Mouse (Mus musculus) neural tube, embryonic 15.5 days (tissue): ENCODE results near the gene Rpl38. TPM values are rescaled to one million over a fixed set of nuclear protein-coding genes. Genes with fewer than 3 reads are reported as not detected.

Experiments
- ATAC-seq: fragments of 200-750 bp; cut with Nextera tagmentation; 2 replicates; pipeline ENCODE4 v1.8.0; 2017; ENCODE audit warnings: mild to moderate bottlenecking, moderate TSS enrichment, moderate library complexity; ENCODE audit not compliant: low FRiP score
- H3K27ac ChIP-seq: fragments of 300-500 bp; sonication (generic); replicated peaks from 2 replicates; pipeline ENCODE4 v1.5.1; 2015; ENCODE audit warnings: mild to moderate bottlenecking, inconsistent platforms
- H3K27me3 ChIP-seq: fragments of 300-500 bp; sonication (generic); replicated peaks from 2 replicates; pipeline ENCODE4 v1.6.1; 2015; ENCODE audit warnings: inconsistent platforms
- H3K36me3 ChIP-seq: fragments of 300-500 bp; sonication (generic); 2 replicates; pipeline ENCODE4 v1.6.1; 2015; ENCODE audit warnings: inconsistent platforms
- H3K4me1 ChIP-seq: fragments of 300-500 bp; sonication (generic); 2 replicates; pipeline ENCODE4 v1.6.1; 2015; ENCODE audit warnings: inconsistent platforms
- H3K4me2 ChIP-seq: fragments of 300-500 bp; sonication (generic); 2 replicates; pipeline ENCODE4 v1.6.1; 2015; ENCODE audit warnings: inconsistent platforms, mild to moderate bottlenecking, moderate library complexity
- H3K4me3 ChIP-seq: fragments of 300-500 bp; sonication (generic); replicated peaks from 2 replicates; pipeline ENCODE4 v1.5.1; 2015; ENCODE audit warnings: mild to moderate bottlenecking, inconsistent platforms
- H3K9ac ChIP-seq: fragments of 300-500 bp; sonication (generic); replicated peaks from 2 replicates; pipeline ENCODE4 v1.6.1; 2015; ENCODE audit warnings: mild to moderate bottlenecking, inconsistent platforms
- H3K9me3 ChIP-seq: fragments of 300-500 bp; sonication (generic); replicated peaks from 2 replicates; pipeline ENCODE4 v1.6.1; 2016; ENCODE audit warnings: inconsistent platforms
- WGBS: fragments of 180-500 bp; shearing (Covaris S2); methylation state at CpG from one replicate; pipeline ENCODE4 v1.1.7; 2015; ENCODE audit warnings: mixed read lengths; 5-methylcytosine and 5-hydroxymethylcytosine counted together
- polyA plus RNA-seq: library from polyadenylated mRNA; unstranded; fragments of >200 nt; fragmentation: Nextera tagmentation; extraction: Ambion mirVana; gene quantifications from 2 replicates; pipeline ENCODE4 v1.2.1, GENCODE M21; 2015

The Rpl38 gene
- polyA plus RNA-seq, 1 experiment from 2014 or later, result 844 TPM

- no peaks in the 10 kb centered on the region for H3K9me3 ChIP-seq
- no peak overlapping the region for H3K27ac ChIP-seq
- no peaks in the 10 kb centered on the region for H3K36me3 ChIP-seq
- no peak for ATAC-seq
- 46% methylated on average over 7 of the region's 7 CpGs for WGBS
- H3K9ac ChIP-seq, result no peak overlapping the region
- no peak overlapping the region for H3K4me3 ChIP-seq
- H3K27me3 ChIP-seq, result no peaks in the 10 kb centered on the region
- H3K4me1 ChIP-seq, result no peaks in the 10 kb centered on the region
- H3K4me2 ChIP-seq, result no peak overlapping the region
Observed at GRCm38 (mm10) chr11:114692601-114693000, 24.3 kb downstream of the Rpl38 start.

GRCm38 (mm10) chr11:114693456-114693855, 25.1 kb downstream of the Rpl38 start:
- Histone ChIP-seq H3K4me1 (no peaks in the 10 kb centered on the region), H3K9ac (no peak overlapping the region), H3K4me2 (no peak overlapping the region), H3K36me3 (no peaks in the 10 kb centered on the region), H3K9me3 (no peaks in the 10 kb centered on the region), H3K4me3 (no peak overlapping the region), H3K27ac (no peak overlapping the region), H3K27me3 (no peaks in the 10 kb centered on the region)
- no peak for ATAC-seq
- 89% methylated on average over 6 of the region's 6 CpGs for WGBS

GRCm38 (mm10) chr11:114694451-114694850, 26.1 kb downstream of the Rpl38 start:
- no peaks in the 10 kb centered on the region for H3K4me1 ChIP-seq
- H3K4me3 ChIP-seq, result no peak overlapping the region
- WGBS, result 85% methylated on average over 2 of the region's 2 CpGs
- H3K27ac ChIP-seq, result no peak overlapping the region
- no peaks in the 10 kb centered on the region for H3K27me3 ChIP-seq
- no peak for ATAC-seq
- H3K36me3 ChIP-seq, result no peaks in the 10 kb centered on the region
- H3K9ac ChIP-seq, result no peak overlapping the region
- H3K4me2 ChIP-seq, result no peak overlapping the region
- H3K9me3 ChIP-seq, result no peaks in the 10 kb centered on the region

- no peak overlapping the region for H3K4me2 ChIP-seq
- H3K4me1 ChIP-seq, result peaks cover 4% of the 10 kb centered on the region
- WGBS, result 94% methylated on average over 7 of the region's 7 CpGs
- no peak for ATAC-seq
- no peaks in the 10 kb centered on the region for H3K9me3 ChIP-seq
- H3K36me3 ChIP-seq, result no peaks in the 10 kb centered on the region
- no peaks in the 10 kb centered on the region for H3K27me3 ChIP-seq
- no peak overlapping the region for H3K4me3 ChIP-seq
- H3K27ac ChIP-seq, result no peak overlapping the region
- no peak overlapping the region for H3K9ac ChIP-seq
Observed at GRCm38 (mm10) chr11:114698496-114698895, 30.2 kb downstream of the Rpl38 start.

GRCm38 (mm10) chr11:114699511-114699910, 31.2 kb downstream of the Rpl38 start:
- ATAC-seq, result no peak
- Histone ChIP-seq H3K36me3 (no peaks in the 10 kb centered on the region), H3K9ac (no peak overlapping the region), H3K4me3 (no peak overlapping the region), H3K9me3 (no peaks in the 10 kb centered on the region), H3K27ac (no peak overlapping the region), H3K4me1 (peaks cover 14% of the 10 kb centered on the region), H3K4me2 (no peak overlapping the region), H3K27me3 (no peaks in the 10 kb centered on the region)
- 78% methylated on average over 12 of the region's 12 CpGs for WGBS

- peaks cover 23% of the 10 kb centered on the region for H3K4me1 ChIP-seq
- WGBS, result 87% methylated on average over 15 of the region's 15 CpGs
- no peaks in the 10 kb centered on the region for H3K36me3 ChIP-seq
- H3K9ac ChIP-seq, result no peak overlapping the region
- no peak for ATAC-seq
- H3K27me3 ChIP-seq, result no peaks in the 10 kb centered on the region
- H3K4me2 ChIP-seq, result no peak overlapping the region
- no peak overlapping the region for H3K27ac ChIP-seq
- H3K9me3 ChIP-seq, result no peaks in the 10 kb centered on the region
- H3K4me3 ChIP-seq, result no peak overlapping the region
Observed at GRCm38 (mm10) chr11:114702311-114702995, 34.1 kb downstream of the Rpl38 start.

GRCm38 (mm10) chr11:114702996-114703361, 34.7 kb downstream of the Rpl38 start:
- no peaks in the 10 kb centered on the region for H3K27me3 ChIP-seq
- 0 out of 2 replicates have a peak, but pooled peaks cover 2% of the 10 kb centered on the region for H3K36me3 ChIP-seq
- no peak for ATAC-seq
- H3K4me3 ChIP-seq, result no peak overlapping the region
- peak overlapping the region; percentile 67; the same call in 1 of the 2 replicates for H3K27ac ChIP-seq
- H3K9ac ChIP-seq, result no peak overlapping the region
- 77% methylated on average over 6 of the region's 6 CpGs for WGBS
- H3K4me1 ChIP-seq, result peaks cover 23% of the 10 kb centered on the region
- no peaks in the 10 kb centered on the region for H3K9me3 ChIP-seq
- H3K4me2 ChIP-seq, result no peak overlapping the region

GRCm38 (mm10) chr11:114704071-114704913, 36.0 kb downstream of the Rpl38 start:
- Histone ChIP-seq H3K27me3 (no peaks in the 10 kb centered on the region), H3K4me3 (no peak overlapping the region), H3K36me3 (0 out of 2 replicates have a peak, but pooled peaks cover 2% of the 10 kb centered on the region), H3K9ac (no peak overlapping the region; the same call in 1 of the 2 replicates), H3K4me2 (peak overlapping the region; percentile 24; the same call in 1 of the 2 replicates), H3K9me3 (no peaks in the 10 kb centered on the region), H3K27ac (peak overlapping the region; percentile 67), H3K4me1 (peaks cover 23% of the 10 kb centered on the region)
- 31% methylated on average over 22 of the region's 22 CpGs for WGBS
- ATAC-seq, result peak; percentile 88

GRCm38 (mm10) chr11:114706358-114706757, 38.0 kb downstream of the Rpl38 start:
- Histone ChIP-seq H3K4me2 (no peak overlapping the region), H3K36me3 (peaks cover 2% of the 10 kb centered on the region; the same call in 1 of the 2 replicates), H3K4me3 (no peak overlapping the region), H3K4me1 (peaks cover 23% of the 10 kb centered on the region), H3K27me3 (no peaks in the 10 kb centered on the region), H3K9ac (no peak overlapping the region), H3K9me3 (no peaks in the 10 kb centered on the region), H3K27ac (no peak overlapping the region)
- no peak for ATAC-seq
- 88% methylated on average over 5 of the region's 5 CpGs for WGBS

GRCm38 (mm10) chr11:114711393-114711792, 43.1 kb downstream of the Rpl38 start:
- H3K27me3 ChIP-seq, result no peaks in the 10 kb centered on the region
- 71% methylated on average over 3 of the region's 3 CpGs for WGBS

GRCm38 (mm10) chr11:114711861-114712260, 43.5 kb downstream of the Rpl38 start:
- Histone ChIP-seq H3K27me3 (no peaks in the 10 kb centered on the region), H3K27ac (no peak overlapping the region), H3K9me3 (no peaks in the 10 kb centered on the region), H3K4me2 (no peak overlapping the region), H3K4me3 (no peak overlapping the region), H3K4me1 (peaks cover 9% of the 10 kb centered on the region; the same call in 1 of the 2 replicates), H3K9ac (no peak overlapping the region), H3K36me3 (peaks cover 2% of the 10 kb centered on the region; the same call in 1 of the 2 replicates)
- 33% methylated on average over 12 of the region's 12 CpGs for WGBS
- no peak for ATAC-seq

More at GRCm38 (mm10) chr11:114711393-114711792, 43.1 kb downstream of the Rpl38 start:
- Histone ChIP-seq H3K36me3 (peaks cover 2% of the 10 kb centered on the region; the same call in 1 of the 2 replicates), H3K4me3 (no peak overlapping the region), H3K9me3 (no peaks in the 10 kb centered on the region), H3K27ac (no peak overlapping the region), H3K9ac (no peak overlapping the region), H3K4me1 (peaks cover 9% of the 10 kb centered on the region; the same call in 1 of the 2 replicates), H3K4me2 (no peak overlapping the region)
- ATAC-seq, result no peak
